Mouse (Mus musculus): ENCODE results near the gene Grin2d.

DNA sequence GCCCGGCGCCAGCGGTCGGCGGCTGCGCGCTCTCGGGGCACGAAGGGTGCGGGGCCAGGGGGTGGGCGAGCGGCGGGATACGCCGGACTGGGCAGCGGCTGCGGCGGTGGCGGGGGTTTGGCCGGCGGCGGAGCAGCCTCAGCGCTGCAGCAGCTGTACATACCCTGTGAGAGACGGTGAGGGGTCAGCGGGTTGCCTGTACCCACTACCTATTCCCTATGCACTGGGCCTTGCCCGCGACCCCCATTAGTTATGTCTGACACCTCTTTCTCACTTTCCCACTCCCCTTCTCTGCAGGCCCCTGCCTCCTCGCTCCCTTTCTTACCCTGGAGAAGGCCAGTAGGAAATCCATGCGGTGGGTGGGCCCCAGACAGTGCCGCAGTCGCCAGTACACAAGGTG is 44.3 kb downstream of the Grin2d start:
- TF ChIP-seq CTCF (IDR thresholded peaks at IDR 0.05; ENCODE audit: insufficient read depth, low read length) (no peak), POLR2A (IDR thresholded peaks at IDR 0.05; ENCODE audit: borderline replicate concordance, extremely low read depth, low read depth, low read length) (no peak)
